Mouse (Mus musculus): ENCODE measurements at regions not wholly inside any gene's neighbourhood (a gene's known extent, or its start where the extent isn't known, plus 50 kb on each side); places are given as distances from the start of the nearest gene placed in this dataset.

GRCm38 (mm10) chr10:98725110-98725509, 189.1 kb upstream of the Atp2b1 start:
- DNase-seq: no peak

- no peak for DNase-seq
Measured at GRCm38 (mm10) chr10:98727130-98727529, 187.1 kb upstream of the Atp2b1 start.

GRCm38 (mm10) chr10:98728396-98729030, 185.7 kb upstream of the Atp2b1 start:
- no peak for DNase-seq

- no peak for DNase-seq
Measured at GRCm38 (mm10) chr10:98733950-98734585, 180.1 kb upstream of the Atp2b1 start.

- DNase-seq: no peak
Measured at GRCm38 (mm10) chr10:98740507-98741147, 173.6 kb upstream of the Atp2b1 start.

- DNase-seq: peak in 1 of 2 experiments; percentile 17
Measured at GRCm38 (mm10) chr10:98741398-98741797, 172.8 kb upstream of the Atp2b1 start.

GRCm38 (mm10) chr10:98742822-98743605, 171.2 kb upstream of the Atp2b1 start:
- DNase-seq: no peak

- peak in 1 of 2 experiments; percentile 10 for DNase-seq
Measured at GRCm38 (mm10) chr10:98744246-98744645, 170.0 kb upstream of the Atp2b1 start.

- DNase-seq: no peak
Measured at GRCm38 (mm10) chr10:98744662-98745061, 169.5 kb upstream of the Atp2b1 start.

GRCm38 (mm10) chr10:98745409-98745808, 168.8 kb upstream of the Atp2b1 start:
- DNase-seq: no peak

GRCm38 (mm10) chr10:98745861-98746260, 168.3 kb upstream of the Atp2b1 start:
- DNase-seq: no peak

- DNase-seq: peak in 1 of 2 experiments; percentile 16
Measured at GRCm38 (mm10) chr10:98748856-98749583, 165.2 kb upstream of the Atp2b1 start.

- DNase-seq: no peak
Measured at GRCm38 (mm10) chr10:98749584-98749947, 164.6 kb upstream of the Atp2b1 start.

- DNase-seq: peak; percentile 46 to 62
Measured at GRCm38 (mm10) chr10:98751376-98752058, 162.7 kb upstream of the Atp2b1 start.

GRCm38 (mm10) chr10:98761080-98761479, 153.1 kb upstream of the Atp2b1 start:
- no peak for DNase-seq

GRCm38 (mm10) chr10:98765786-98766419, 148.3 kb upstream of the Atp2b1 start:
- no peak for DNase-seq

- no peak for DNase-seq
Measured at GRCm38 (mm10) chr10:98779783-98780182, 134.4 kb upstream of the Atp2b1 start.

- no peak for DNase-seq
Measured at GRCm38 (mm10) chr10:98780938-98781337, 133.3 kb upstream of the Atp2b1 start.

- DNase-seq: peak; percentile 19 to 47
Measured at GRCm38 (mm10) chr10:98781888-98782351, 132.3 kb upstream of the Atp2b1 start.

GRCm38 (mm10) chr10:98785411-98785810, 128.8 kb upstream of the Atp2b1 start:
- DNase-seq: no peak

GRCm38 (mm10) chr10:98786089-98786488, 128.1 kb upstream of the Atp2b1 start:
- DNase-seq: no peak

Data from kidney, postnatal 4 days (tissue).